Mouse (Mus musculus) liver, postnatal 0 days (tissue): ENCODE measurements around the gene Dnm3. TPM values are rescaled to one million over a fixed set of nuclear protein-coding genes. Genes with fewer than 3 reads are reported as not detected.

Source experiments
- ATAC-seq: fragments of 200-750 bp; cut with Nextera tagmentation; 2 replicates; pipeline ENCODE4 v1.8.0; 2017; ENCODE audit warnings: mild to moderate bottlenecking, moderate library complexity
- DNase-seq: peaks from one replicate; pipeline ENCODE4 v3.0.0-alpha.2; 2016
- H3K27ac ChIP-seq: fragments of 300-500 bp; sonication (generic); 2 replicates; pipeline ENCODE4 v1.5.1; 2014; ENCODE audit warnings: antibody characterized with exemption, moderate library complexity, mild to moderate bottlenecking, low read depth
- H3K27me3 ChIP-seq: fragments of 300-500 bp; sonication (generic); 2 replicates; pipeline ENCODE4 v1.6.1; 2014; ENCODE audit warnings: low read length, control low read depth, mixed read lengths; ENCODE audit not compliant: insufficient read depth
- H3K36me3 ChIP-seq: fragments of 300-500 bp; sonication (generic); replicated peaks from 2 replicates; pipeline ENCODE4 v1.6.1; 2014; ENCODE audit warnings: mild to moderate bottlenecking, control low read depth, low read length, moderate library complexity, mixed read lengths; ENCODE audit not compliant: insufficient read depth
- H3K4me1 ChIP-seq: fragments of 300-500 bp; sonication (generic); 2 replicates; pipeline ENCODE4 v1.6.1; 2014; ENCODE audit warnings: antibody characterized with exemption, mild to moderate bottlenecking, control low read depth; ENCODE audit not compliant: insufficient read depth
- H3K4me2 ChIP-seq: fragments of 300-500 bp; sonication (generic); 2 replicates; pipeline ENCODE4 v1.6.1; 2014; ENCODE audit warnings: low read depth, mild to moderate bottlenecking, low read length, moderate library complexity, mixed read lengths
- H3K4me3 ChIP-seq: fragments of 300-500 bp; sonication (generic); 2 replicates; pipeline ENCODE4 v1.5.1; 2014; ENCODE audit warnings: low read depth, low read length
- H3K9ac ChIP-seq: fragments of 300-500 bp; sonication (generic); replicated peaks from 2 replicates; pipeline ENCODE4 v1.6.1; 2014; ENCODE audit warnings: mild to moderate bottlenecking, moderate library complexity
- H3K9me3 ChIP-seq: fragments of 300-500 bp; sonication (generic); 2 replicates; pipeline ENCODE4 v1.6.1; 2016; ENCODE audit warnings: mild to moderate bottlenecking, control low read depth, low read length, mixed read lengths
- CTCF ChIP-seq: sonication (generic); IDR thresholded peaks from 2 replicates; pipeline ENCODE4 v1.5.1; 2016; ENCODE audit warnings: antibody characterized with exemption, low read depth
- EP300 ChIP-seq: IDR thresholded peaks from 2 replicates; pipeline ENCODE4 v1.6.1; 2016; ENCODE audit warnings: antibody characterized with exemption, low read depth, mild to moderate bottlenecking
- WGBS: fragments of 180-500 bp; shearing (Covaris S2); extraction: QIAGEN DNeasy Blood & Tissue Kit; methylation state at CpG from one replicate; pipeline ENCODE4 v1.1.7; 2014; ENCODE audit not compliant: insufficient replicate concordance; 5-methylcytosine and 5-hydroxymethylcytosine counted together
- polyA plus RNA-seq: library from polyadenylated mRNA; unstranded; fragments of >200 nt; fragmentation: Nextera tagmentation; extraction: Ambion mirVana; gene quantifications from 2 replicates; pipeline ENCODE4 v1.2.1, GENCODE M21; 2015

The Dnm3 gene
- polyA plus RNA-seq, 1 experiment from 2014 or later, result 0.14 TPM

DNA sequence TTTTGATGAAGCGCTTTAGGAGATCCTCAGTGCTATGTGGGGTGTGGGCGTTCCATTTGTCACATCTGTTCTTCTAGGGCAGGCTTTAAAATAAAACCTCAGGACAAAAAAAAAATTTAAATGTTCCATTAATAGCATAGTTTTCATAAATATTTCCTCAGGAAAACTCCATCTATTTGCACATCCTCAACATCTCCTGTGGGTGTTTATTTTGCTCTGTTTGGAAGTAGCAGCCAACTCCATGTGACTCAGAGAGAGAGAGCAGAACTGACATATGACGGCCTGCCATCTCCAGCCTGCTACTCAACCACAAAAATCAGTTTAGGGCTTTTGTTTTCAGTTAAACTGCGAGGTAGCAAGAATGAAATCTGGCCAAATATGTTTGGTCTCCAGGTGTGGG is 28.7 kb upstream of the Dnm3 start:
- no peaks in the 10 kb centered on the region for H3K4me1 ChIP-seq
- H3K36me3 ChIP-seq, result no peaks in the 10 kb centered on the region
- no peak for ATAC-seq
- DNase-seq, result no peak
- H3K4me3 ChIP-seq, result no peak overlapping the region
- H3K27ac ChIP-seq, result no peak overlapping the region
- no peak overlapping the region for H3K4me2 ChIP-seq
- no peak for TF ChIP-seq CTCF
- no peak for TF ChIP-seq EP300
- no peaks in the 10 kb centered on the region for H3K9me3 ChIP-seq
- 69% methylated on average over 4 of the region's 4 CpGs for WGBS
- 0 out of 2 replicates have a peak, but pooled peaks cover 3% of the 10 kb centered on the region for H3K27me3 ChIP-seq
- no peak overlapping the region for H3K9ac ChIP-seq

DNA sequence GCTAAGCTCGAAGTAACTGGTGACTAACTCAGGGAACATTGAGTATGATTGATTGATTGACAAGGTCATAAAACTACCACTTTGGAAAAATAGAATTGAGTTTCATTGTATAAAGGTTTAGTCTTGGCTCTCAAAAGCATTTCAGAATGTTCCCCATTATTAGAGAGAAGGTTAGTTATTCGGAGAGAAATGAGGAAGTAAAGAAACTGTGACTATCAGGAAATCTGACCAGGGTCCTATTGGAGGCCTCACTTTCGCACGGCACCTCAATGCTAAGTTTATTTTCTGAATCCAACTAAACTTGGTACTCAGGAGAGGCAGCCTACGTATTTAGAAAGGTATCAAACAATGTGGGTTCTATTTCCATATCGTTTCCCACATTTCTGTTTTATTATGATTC is 27.8 kb upstream of the Dnm3 start:
- Histone ChIP-seq H3K27me3 (0 out of 2 replicates have a peak, but pooled peaks cover 3% of the 10 kb centered on the region), H3K36me3 (no peaks in the 10 kb centered on the region), H3K9ac (no peak overlapping the region), H3K9me3 (no peaks in the 10 kb centered on the region), H3K27ac (no peak overlapping the region), H3K4me1 (no peaks in the 10 kb centered on the region), H3K4me2 (no peak overlapping the region), H3K4me3 (no peak overlapping the region)
- WGBS, result 44% methylated on average over 6 of the region's 6 CpGs
- ATAC-seq (no peak), DNase-seq (no peak)
- TF ChIP-seq CTCF, result no peak
- no peak for TF ChIP-seq EP300

DNA sequence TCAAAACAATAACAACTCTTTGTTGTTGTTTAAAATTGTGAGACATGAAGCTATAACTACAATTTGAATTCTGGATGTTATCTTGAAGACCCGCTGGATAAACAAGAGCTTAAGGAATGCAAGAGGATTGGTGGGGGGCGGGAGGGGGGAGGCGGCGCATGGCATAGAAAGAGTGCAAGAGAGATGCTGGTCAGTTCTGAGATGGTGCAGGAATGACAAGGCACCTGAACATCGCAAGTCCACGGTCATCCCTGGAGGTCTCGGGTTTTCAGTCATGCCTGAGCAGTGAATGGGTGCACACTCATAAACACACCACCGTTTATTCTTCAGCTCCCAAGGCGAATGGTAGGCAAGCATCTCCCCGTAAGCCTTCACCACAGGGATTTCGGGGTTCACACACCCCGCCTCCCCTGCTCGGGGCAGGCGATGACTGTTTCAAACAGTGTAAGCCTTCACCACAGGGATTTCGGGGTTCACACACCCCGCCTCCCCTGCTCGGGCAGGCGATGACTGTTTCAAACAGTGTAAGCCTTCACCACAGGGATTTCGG is 1.2 kb downstream of the Dnm3 start:
- 5% methylated on average over 19 of the region's 19 CpGs for WGBS

DNA sequence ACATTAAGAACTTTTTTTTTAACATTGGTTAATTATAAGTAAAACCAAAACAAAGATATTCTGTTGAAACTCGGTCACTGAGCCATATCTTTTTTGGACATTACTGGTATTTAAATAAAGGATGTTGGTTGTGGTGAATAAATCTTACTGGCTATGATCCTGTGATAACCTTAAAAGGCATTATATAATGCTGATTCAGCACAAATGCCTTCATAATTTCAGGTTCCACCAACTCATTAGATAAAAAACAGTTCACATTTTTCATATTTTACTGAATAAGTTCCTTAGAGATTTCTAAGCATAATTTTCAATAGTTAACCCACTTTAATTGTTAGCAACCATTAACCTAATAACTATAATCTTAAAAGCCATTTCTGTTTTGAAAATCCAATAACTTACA is 4.9 kb downstream of the Dnm3 start:
- no peak overlapping the region for H3K4me3 ChIP-seq
- WGBS, result 52% methylated on average over 1 of the region's 1 CpGs
- H3K4me1 ChIP-seq, result 0 out of 2 replicates have a peak, but pooled peaks cover 3% of the 10 kb centered on the region
- H3K9me3 ChIP-seq, result no peaks in the 10 kb centered on the region
- H3K4me2 ChIP-seq, result no peak overlapping the region
- no peak overlapping the region for H3K27ac ChIP-seq
- ATAC-seq (no peak), DNase-seq (no peak)
- peaks cover 11% of the 10 kb centered on the region; the same call in 1 of the 2 replicates for H3K27me3 ChIP-seq
- H3K36me3 ChIP-seq, result no peaks in the 10 kb centered on the region
- no peak overlapping the region for H3K9ac ChIP-seq
- TF ChIP-seq CTCF, result no peak
- TF ChIP-seq EP300, result no peak

More for the DNA sequence above, 1.2 kb downstream of the Dnm3 start:
- Histone ChIP-seq H3K27ac (no peak overlapping the region), H3K4me3 (peak overlapping the region; percentile 53), H3K9me3 (no peaks in the 10 kb centered on the region), H3K4me2 (peak overlapping the region; percentile 71), H3K9ac (no peak overlapping the region), H3K27me3 (peaks cover 11% of the 10 kb centered on the region; the same call in 1 of the 2 replicates), H3K36me3 (no peaks in the 10 kb centered on the region), H3K4me1 (0 out of 2 replicates have a peak, but pooled peaks cover 6% of the 10 kb centered on the region)
- ATAC-seq (no peak), DNase-seq (no peak)
- TF ChIP-seq EP300, result no peak
- TF ChIP-seq CTCF, result no peak

DNA sequence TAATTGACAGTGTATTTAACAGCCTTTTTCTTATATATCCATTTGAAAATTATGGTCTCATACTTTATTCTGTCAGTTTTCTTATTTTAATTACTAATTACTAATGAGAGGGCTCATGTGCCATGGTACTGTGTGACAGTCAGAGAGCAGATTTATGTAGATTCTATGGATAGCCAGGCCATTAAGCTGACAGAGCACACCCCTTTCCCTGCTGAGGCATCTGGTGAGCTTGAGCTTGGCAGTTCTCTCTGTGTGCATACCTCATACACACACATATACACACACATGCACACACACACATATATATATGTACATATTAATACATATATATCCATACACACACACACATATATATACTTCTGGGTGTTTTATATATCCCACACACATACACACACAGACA is 6.7 kb downstream of the Dnm3 start:
- no peaks in the 10 kb centered on the region for H3K9me3 ChIP-seq
- ATAC-seq (no peak), DNase-seq (no peak)
- no peaks in the 10 kb centered on the region for H3K4me1 ChIP-seq
- 0 out of 2 replicates have a peak, but pooled peaks cover 2% of the 10 kb centered on the region for H3K27me3 ChIP-seq
- H3K36me3 ChIP-seq, result no peaks in the 10 kb centered on the region
- no peak overlapping the region for H3K4me2 ChIP-seq
- TF ChIP-seq EP300, result no peak
- no peak for TF ChIP-seq CTCF
- no peak overlapping the region for H3K27ac ChIP-seq
- no peak overlapping the region for H3K9ac ChIP-seq
- H3K4me3 ChIP-seq, result no peak overlapping the region

DNA sequence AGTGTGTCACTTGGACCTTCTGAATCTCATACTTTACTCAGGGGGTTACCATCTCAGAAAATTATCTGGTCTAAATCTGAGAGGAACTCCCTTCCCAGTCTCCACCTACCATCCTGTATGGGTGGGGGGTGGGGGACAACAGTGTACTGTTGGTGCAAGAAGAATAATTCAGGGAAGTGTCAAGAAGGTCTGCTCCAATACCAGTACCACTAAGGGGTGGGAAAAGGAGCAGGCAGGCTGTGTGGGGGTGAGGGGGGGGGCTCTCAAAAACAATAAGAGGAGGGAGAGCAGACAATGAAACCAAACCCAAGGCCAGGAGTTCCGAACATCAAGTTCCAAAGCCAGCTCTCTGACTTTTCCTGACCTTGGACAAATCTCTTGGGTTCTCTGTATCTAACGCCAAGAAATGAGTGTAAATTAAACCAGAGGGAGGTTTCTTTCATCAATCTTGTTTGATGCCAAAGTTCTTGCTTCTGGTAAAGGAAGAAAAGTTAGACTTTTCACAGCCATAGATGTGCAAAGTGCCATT is 8.0 kb downstream of the Dnm3 start:
- Histone ChIP-seq H3K4me2 (no peak overlapping the region), H3K9ac (no peak overlapping the region), H3K4me3 (no peak overlapping the region), H3K36me3 (no peaks in the 10 kb centered on the region), H3K4me1 (no peaks in the 10 kb centered on the region), H3K27me3 (no peaks in the 10 kb centered on the region), H3K27ac (no peak overlapping the region), H3K9me3 (no peaks in the 10 kb centered on the region)
- ATAC-seq (no peak), DNase-seq (no peak)
- 65% methylated on average over 2 of the region's 2 CpGs for WGBS
- TF ChIP-seq CTCF (no peak), EP300 (no peak)
